Mouse (Mus musculus) T-cell, adult 2 months (primary cell): Measurements from ENCODE around the gene Hic2.

Source experiments
- DNase-seq: peaks from one replicate; pipeline ENCODE4 v3.0.0; 2022; ENCODE audit warnings: low spot score

The Hic2 gene

DNA sequence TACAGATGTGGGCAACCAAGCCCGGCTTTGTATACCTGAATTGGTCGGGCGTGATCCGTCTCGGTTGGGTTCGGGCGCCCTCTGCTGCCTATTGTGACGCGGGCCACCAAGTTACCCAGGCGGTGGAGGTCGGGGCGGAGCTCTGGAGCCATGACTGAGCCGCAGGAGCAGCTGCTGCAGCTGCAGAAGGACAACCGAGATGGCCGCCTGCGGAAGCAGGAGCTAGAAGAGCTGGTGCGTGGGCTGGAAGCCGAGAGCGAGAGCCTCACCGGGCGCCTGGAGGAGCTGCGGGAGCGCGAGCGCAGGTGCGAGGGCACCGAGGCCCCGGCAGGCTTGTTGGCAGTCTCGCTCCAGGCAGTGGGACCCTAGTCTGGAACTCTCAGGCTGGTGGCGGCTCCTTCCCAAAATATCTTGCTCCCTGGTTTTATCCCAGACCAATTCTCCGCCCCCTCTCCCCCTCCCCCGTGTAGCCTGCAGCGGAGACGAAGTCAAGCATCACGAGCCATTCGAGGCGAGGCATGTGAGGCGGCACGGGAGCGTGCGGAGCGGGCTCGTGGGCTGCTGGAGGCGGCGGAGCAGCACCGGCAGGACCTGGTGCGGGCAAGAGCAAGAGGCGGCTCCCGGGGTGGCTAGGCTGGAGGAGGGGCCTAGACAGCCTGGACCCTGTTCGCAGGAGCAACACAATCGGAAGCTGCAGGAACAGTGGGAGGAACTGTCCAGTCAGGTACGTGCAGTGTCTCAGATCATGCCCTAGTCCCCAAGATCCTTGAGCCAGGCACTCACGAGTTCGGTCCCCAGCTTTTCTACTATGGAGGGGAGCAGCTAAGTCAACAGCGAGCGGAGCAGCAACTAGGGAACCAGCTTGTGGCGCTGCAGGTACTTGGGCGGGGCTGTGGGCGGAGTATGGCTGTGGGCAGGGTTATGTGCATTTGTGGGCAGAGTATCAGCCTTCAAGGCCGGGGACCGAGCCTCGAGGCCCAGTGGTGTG lies 43.1 kb downstream of the Hic2 start:
- DNase-seq: peak; percentile 94

DNA sequence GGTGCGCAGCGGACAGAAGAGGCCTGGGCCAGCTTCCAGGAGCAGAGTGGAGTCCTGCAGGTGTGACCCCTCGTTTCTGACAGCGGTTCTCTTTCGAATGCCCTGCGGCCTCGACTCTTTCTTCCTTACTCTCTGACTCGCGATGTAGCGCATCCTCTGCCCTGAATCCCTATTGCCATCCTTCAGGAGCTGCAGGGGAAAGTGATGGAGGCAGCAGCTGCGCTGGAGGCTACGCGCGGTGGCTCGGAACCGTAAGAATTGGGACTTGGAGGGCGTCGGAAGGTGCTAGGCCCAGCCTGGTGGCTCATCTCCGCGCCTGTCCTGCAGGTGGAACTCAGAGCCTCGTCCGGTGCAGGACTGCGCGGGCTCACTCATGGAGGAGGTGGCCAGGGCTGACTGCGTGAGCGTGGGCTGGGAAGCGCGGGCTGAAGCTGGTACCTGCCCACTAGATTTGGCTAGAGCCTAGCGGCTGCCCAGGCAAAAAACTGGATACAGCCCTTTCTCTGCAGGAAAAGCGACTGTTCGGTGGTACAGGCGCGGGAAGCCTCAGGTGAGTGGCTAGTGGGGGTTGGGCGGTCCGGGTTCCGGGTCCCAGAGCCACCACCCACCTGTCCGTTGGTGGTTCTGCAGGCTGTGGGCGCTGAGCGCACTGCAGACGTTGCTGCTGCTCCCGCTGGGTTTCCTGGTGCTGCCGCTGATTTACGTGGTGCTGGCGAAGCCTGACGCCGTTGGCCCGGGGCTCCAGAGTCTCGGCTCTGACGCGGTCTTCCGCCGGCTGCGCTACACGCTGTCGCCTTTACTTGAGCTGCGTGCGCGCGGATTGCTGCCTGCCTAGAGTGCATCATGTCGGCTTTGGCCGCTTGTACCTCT lies 44.2 kb downstream of the Hic2 start:
- DNase-seq: peak; percentile 78

- DNase-seq: no peak
Observed at GRCm38 (mm10) chr16:17280471-17280870, 47.1 kb downstream of the Hic2 start.

GRCm38 (mm10) chr16:17283151-17283550 lies 49.8 kb downstream of the Hic2 start:
- no peak for DNase-seq

DNA sequence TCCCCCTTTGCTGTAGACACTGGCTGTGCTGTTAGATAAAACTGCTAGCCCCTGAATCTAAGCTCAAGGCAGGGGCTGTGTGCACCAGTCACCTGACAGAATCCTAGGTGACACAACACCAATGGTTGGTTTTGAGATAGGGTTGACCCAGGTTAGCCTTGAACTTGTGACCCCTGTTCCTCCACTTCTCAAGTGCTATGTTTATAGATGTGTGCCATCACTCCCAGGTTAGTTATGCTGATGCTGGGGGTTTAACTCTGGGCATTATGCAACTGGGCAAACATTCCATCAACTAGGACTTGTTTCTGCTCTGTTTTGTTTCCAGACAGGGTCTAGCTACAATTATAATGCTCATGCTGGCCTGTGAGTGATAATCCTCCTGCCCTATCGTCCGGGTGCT lies 53.7 kb downstream of the Hic2 start:
- DNase-seq: no peak

GRCm38 (mm10) chr16:17291016-17291415 lies 57.6 kb downstream of the Hic2 start:
- DNase-seq: no peak

- peak; percentile 75 for DNase-seq
Observed at GRCm38 (mm10) chr16:17292751-17293150, 59.4 kb downstream of the Hic2 start.

- no peak for DNase-seq
Observed at GRCm38 (mm10) chr16:17300818-17301217, 67.4 kb downstream of the Hic2 start.

DNA sequence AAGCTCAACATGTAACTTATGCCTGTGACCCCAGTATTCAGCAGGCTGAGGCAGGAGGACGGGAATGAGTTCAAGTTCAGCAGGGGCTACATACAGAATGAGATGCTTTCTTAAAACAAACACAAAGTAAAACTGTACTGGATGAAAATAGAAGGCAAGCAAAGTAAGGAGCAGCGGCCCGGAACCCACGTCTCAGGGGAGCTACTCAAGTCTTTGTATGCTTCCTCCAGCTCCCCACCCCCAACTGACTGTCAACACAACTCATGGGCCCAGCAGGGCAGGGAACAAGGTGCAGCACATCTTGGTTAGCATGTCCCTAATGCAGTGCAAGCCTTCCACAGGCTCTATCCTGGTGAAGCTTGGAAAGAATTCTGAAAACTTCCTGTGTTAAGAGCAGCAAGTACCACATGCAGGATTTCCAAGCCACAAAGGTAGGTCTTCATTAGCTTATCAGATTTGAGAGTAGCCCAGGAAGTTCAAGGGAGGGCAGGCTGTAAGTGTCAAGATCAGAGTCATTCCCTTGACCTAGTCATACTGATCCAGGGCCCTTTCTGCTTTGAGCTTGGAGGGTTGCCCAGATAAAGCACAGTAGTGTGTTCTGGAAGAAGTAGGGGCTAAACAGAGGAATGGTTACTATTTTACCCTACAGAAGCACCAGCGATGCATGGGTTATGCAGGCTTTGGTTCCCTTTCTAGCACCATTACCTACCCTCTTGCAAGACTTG lies 70.3 kb downstream of the Hic2 start:
- no peak for DNase-seq

GRCm38 (mm10) chr16:17307461-17307860 lies 74.1 kb downstream of the Hic2 start:
- DNase-seq: no peak

GRCm38 (mm10) chr16:17309036-17309435 lies 75.7 kb downstream of the Hic2 start:
- no peak for DNase-seq

DNA sequence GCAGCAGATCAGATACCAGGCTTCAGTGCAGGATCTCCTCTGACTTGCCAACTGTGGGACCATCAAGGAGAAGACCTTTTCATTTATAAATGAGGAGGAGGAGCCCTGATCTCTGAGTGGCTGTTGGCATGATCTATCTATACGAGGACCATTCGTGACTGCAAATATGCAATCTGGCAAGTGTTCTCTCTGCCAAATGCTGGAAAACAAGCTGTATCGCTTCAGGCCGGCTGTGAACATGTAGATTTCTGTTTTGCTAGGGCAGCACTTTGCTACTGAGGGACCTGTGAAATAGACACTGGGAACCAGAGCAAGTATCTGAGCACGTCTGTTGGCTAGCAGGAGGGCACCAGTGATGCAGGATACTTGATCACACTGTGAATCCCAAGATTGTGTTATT lies 79.2 kb downstream of the Hic2 start:
- DNase-seq: no peak
